Mouse (Mus musculus) frontal cortex, postnatal 36 days (tissue): ENCODE data around the gene Ssbp2.
A peak's percentile ranks its signal among the peaks of the same experiment; 100 is the strongest.

ENCODE experiments used
- DNase-seq, 2 experiments: peaks; one replicate each; pipeline ENCODE4 v3.0.0; 2022; ENCODE audit warnings: low spot score in 2 of 2

Gene Ssbp2

GRCm38 (mm10) chr13:91529821-91530220 is 69.7 kb downstream of the Ssbp2 start:
- DNase-seq: no peak

DNA sequence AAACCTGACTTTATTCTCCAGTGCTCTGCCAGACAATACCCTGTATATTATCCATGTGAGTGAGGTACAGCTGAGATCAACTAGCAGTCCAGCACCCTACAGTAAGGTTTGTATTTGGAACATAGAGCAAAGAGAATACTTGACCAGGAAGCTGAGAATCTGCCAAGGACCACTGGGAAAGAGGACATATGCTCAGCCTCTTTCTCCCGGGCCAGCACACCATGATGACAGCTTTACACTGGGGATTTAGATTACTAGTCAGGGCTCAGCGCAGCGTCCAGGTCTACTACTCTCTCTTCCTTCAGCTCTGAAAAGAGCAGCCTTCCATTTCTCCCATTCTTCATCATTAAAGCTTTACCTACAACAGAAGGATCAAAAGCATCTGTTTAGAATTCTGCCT is 76.6 kb downstream of the Ssbp2 start:
- DNase-seq: no peak

DNA sequence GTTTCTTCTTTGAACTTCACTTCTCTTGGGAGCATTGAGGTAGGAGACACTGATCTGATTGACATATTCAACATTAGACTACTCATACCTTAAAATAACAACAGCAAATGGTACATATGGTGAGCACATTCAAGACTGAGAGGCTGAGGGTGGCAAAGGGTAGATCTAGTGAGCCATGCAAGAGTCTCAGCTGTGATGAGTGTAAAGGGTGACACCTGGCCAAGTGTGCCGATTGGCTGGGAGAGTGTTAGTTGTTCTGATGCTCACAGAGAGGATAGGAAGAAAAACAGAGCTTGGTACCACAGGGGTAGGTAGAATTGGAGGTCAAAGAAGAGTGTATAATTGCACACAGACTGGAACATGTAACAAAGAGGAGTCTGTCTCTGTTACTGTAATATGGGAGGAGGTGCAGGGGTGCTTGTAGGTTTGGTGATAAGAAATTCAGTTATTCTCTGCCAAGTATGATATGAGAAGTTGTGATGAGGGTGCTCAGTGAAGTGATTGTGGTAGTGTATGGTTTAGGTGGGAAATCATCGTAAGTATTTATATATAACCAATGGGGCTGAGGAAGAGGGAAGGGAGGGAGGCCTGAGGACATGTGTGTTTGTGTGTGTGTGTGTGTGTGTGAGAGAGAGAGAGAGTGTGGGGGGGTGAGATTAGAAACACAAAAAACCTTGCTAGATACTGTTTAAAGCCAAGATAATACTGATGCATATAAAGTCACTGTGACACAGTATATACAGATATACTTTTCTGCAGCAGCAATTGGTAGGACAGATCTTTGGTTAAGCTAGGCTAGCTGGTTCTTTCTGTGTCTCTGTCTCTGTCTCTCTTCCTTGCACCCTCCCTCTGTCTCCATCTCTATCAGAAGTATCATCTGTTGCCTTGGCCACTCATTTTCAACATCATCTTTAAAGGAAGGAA is 80.3 kb downstream of the Ssbp2 start:
- no peak for DNase-seq

GRCm38 (mm10) chr13:91541069-91541429 is 81.0 kb downstream of the Ssbp2 start:
- no peak for DNase-seq

- no peak for DNase-seq
These were observed 83.5 kb downstream of the Ssbp2 start for GRCm38 (mm10) chr13:91543555-91543954.

- no peak for DNase-seq
These were observed 104.0 kb downstream of the Ssbp2 start for GRCm38 (mm10) chr13:91564047-91564446.

DNA sequence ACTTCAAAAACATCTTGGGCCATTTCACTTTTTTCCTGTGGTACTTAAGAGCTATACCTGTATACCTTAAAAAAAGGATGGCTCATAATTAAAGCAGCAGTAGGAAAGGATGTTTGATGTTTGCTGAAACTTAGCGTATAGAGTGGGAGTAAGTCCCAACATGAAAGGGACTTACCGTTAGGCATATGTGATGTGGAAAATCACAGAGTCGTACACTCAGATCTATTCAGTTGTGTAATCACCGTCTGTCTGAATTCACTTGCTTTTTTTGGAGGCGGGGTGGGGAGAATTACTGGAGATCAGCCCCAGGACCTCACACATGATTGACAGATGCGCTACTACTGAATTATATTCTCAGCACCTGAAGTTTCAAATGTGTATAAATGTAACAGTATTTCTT is 104.7 kb downstream of the Ssbp2 start:
- no peak for DNase-seq

DNA sequence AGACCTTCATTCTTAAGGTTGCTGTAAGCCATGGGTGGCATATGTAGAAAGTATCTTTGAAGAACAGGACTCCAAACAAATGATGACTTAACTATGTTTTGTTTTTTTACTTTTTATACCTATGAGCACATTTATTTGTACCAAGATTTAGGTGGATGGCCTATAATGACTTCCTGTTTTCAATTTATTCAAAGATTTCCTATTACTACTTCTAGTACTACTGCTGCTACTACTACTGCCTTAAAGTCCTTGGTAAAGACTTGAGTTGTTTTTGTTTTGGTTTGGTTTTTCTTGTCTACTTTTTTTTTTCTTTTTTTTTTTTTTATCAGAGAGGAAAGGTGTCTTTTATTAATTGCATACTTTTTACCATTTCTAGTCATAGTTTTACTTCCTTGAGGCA is 121.4 kb downstream of the Ssbp2 start:
- DNase-seq: no peak

- DNase-seq: no peak
These were observed 122.1 kb downstream of the Ssbp2 start for GRCm38 (mm10) chr13:91582212-91582611.

GRCm38 (mm10) chr13:91586368-91586767 is 126.3 kb downstream of the Ssbp2 start:
- no peak for DNase-seq

DNA sequence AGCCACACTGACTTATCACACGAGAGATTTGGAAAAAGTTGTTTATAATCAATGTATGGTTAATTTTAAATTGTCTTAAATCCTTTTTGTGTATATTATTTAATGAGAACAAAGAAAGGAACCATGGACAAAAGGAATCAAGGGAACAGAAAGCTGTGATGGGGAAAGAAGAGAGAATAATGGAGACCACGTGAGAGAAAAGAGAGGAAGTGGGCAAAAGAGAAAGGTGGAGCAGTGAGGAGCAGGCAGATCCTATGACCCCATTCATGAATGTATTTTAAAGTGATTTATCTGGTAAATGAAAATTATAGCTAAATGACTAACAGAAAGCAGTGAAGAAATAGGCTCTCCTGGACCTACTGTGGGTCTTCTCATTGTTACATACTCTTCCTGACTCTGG is 128.4 kb downstream of the Ssbp2 start:
- DNase-seq: no peak

DNA sequence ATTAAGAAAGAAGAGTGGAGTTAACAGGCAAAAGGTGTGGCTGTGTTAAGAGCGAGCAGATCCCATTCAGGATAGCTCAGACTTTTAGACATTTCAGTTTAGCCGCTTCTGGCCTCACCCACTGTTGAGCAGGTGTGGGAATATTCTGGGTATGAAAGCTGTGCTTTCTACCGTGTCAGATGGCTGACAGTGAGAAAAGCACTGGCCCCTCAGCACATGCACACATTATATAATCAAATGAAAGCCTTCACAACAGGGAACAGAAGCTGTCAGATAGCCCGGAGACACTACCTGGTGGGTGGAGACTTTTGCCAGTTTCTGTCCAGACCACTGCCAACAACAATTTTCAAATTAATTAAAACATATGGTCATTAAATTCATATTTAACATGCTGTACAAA is 131.8 kb downstream of the Ssbp2 start:
- peak; percentile 21 to 27 for DNase-seq

GRCm38 (mm10) chr13:91595284-91595683 is 135.2 kb downstream of the Ssbp2 start:
- no peak for DNase-seq

GRCm38 (mm10) chr13:91599594-91599993 is 139.5 kb downstream of the Ssbp2 start:
- DNase-seq: no peak

DNA sequence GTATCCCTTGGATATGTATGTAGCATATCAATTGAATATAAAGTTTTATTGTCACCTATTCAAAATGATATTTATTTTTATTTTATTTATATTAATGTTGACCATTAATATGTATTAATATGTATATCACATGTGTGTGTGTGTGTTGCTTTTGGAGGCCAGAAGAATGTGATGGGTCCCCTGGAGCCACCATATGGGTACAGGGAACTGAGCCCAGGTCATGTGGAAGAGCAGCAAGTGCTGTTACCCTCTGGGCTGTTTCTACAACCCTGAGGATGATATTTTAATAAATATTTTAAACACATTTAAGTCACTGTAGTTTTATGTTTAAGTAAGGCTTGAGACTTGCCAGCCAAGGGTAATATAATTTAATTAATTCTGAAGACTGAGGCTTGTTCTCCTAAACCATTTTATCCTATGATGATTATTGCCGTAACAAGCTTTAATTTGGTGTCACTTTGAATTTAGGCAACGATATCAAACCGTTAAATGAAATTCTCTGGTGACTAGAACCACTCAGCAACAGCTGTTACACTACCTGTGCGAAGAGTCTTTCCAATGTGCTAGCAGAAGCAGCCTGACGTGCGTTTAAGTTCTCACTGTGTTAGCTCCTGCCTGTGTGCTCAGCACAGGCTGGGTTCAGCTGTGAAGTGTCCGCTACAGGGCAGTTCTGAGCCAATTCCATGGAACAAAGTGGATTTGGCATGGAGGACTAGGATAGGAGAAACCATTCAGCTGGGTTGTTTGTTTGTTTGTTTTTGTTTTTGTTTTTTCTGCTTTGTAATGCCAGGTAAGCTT is 145.2 kb downstream of the Ssbp2 start:
- DNase-seq: no peak

DNA sequence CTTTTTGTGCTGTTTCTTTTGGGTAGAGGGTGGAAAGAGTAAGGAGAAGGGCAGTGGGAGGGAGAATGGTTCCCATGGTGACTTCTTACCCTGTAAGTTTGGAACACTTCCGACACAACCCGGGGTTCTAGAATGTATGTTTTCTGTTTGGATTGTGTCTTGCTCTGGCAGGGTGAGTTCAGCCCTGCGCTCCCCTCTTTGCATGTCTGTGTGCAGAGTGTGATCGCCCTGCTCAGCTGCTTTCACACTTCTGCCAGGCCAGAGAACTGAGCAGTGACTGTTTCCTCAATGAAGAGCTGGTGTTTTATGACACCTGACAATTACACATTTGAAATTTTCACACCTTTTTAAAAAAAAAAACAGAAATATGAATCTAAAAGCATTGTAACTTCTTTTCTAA is 150.5 kb downstream of the Ssbp2 start:
- DNase-seq: no peak

DNA sequence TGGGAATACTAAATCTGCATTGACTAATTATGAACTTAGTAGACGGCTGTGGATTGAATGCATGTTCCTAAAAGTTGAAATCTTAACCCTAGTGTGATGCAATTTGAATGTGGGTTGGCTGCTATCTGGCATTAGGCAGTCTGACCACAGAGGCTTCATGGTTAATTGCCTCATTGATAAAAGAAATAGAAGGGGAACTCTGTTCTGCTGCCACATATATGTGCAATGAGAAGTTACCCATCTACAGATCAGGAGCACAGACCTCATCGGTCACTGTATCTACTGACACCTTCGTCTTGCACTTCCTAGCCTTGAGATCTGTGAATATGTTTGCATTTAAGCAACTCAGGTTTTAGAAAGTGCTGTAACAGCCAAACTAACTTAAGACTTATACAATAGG is 151.8 kb downstream of the Ssbp2 start:
- no peak for DNase-seq

GRCm38 (mm10) chr13:91612578-91612977 is 152.5 kb downstream of the Ssbp2 start:
- no peak for DNase-seq

DNA sequence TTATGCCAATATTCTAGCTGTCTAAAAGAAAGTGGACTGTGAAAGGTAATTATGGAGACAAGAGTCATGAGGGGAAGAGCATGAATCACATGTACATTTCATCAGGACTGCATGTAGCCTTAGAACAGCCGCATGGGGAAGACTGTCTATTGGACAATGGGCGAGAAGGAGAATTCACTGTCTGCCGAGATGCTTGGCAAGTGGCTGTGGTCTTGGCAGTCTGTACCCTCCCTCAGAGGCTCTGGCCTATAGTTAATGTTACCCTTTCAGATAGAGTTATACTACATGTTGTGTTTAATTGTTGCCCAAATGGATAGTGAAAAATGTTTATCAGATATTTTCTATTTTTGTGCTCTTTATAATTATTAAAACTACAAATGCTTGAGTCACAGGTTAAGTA is 156.0 kb downstream of the Ssbp2 start:
- DNase-seq: no peak

DNA sequence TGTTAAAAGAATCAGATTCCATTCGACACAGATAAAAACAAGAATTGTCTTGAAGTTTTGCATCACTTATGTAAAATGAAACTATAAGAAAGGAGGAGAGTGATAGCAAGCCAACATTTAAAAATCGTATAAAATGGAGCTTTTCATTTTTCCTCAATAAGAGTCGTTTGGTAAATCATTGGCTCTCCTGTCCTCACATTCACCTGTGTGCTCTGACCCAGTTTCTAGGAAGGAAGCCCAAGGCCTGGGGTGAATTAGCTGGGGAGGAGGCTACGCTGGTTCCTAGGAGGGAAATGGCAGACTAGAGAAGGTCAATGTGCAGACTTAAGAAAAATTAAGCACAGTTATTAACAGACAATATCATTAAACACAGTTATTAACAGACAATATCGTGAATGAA is 156.8 kb downstream of the Ssbp2 start:
- no peak for DNase-seq

DNA sequence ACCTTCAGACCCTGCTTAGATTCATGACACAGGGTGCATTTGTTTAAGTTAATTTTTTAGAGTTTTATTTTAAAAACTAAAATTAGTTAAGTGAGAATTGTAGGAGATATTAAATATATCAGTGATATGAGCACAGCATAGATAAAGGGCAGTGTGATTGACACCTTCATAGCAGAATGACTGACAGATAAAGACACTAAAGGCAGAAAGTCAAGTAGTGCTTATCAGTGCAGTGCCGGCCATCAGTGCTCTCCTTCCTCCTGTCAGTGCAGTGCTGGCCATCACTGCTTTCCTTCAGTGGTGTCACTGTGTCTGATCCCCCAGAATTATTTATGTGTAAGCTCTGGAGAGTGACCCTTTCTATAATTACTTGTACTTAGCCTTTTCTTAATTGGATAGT is 159.3 kb downstream of the Ssbp2 start:
- no peak for DNase-seq

GRCm38 (mm10) chr13:91620541-91620940 is 160.5 kb downstream of the Ssbp2 start:
- no peak for DNase-seq

GRCm38 (mm10) chr13:91631291-91631799 is 171.3 kb downstream of the Ssbp2 start:
- no peak for DNase-seq
